Mouse (Mus musculus): ENCODE measurements around the gene Slc22a23.

- TF ChIP-seq CTCF (IDR thresholded peaks at IDR 0.05; ENCODE audit: borderline replicate concordance, insufficient read depth, low read depth, low read length) (no peak), POLR2A (IDR thresholded peaks at IDR 0.05; ENCODE audit: borderline replicate concordance, insufficient read depth, low read length) (no peak)
Observed at GRCm38 (mm10) chr13:34392376-34392775, 47.4 kb upstream of the Slc22a23 start.

All from cerebellum, adult 2 months (tissue).